Mouse (Mus musculus) megakaryocyte, embryonic 14.5 days (primary cell): ENCODE data around the gene Vnn3. TPM values are rescaled to one million over a fixed set of nuclear protein-coding genes. Genes with fewer than 3 reads are reported as not detected.

Experiments
- H3K27me3 ChIP-seq: replicated peaks from 2 replicates; pipeline ENCODE3; 2012; ENCODE audit warnings: inconsistent platforms
- H3K36me3 ChIP-seq: replicated peaks from 2 replicates; pipeline ENCODE3; 2012; ENCODE audit warnings: low read length, inconsistent platforms, mixed read lengths
- H3K4me1 ChIP-seq: 2 replicates; pipeline ENCODE4 v1.6.1; 2012; ENCODE audit warnings: inconsistent platforms
- H3K4me3 ChIP-seq: replicated peaks from 2 replicates; pipeline ENCODE3; 2012; ENCODE audit warnings: moderate library complexity, mild to moderate bottlenecking, inconsistent platforms
- H3K9me3 ChIP-seq: 2 replicates; pipeline ENCODE4 v1.6.1; 2012; ENCODE audit warnings: inconsistent platforms
- FLI1 ChIP-seq: IDR thresholded peaks from 2 replicates; pipeline ENCODE4 v1.6.1; 2012; ENCODE audit warnings: low read length, inconsistent platforms, mixed read lengths
- GATA1 ChIP-seq: IDR thresholded peaks from 3 replicates; pipeline ENCODE4 v1.6.1; 2012; ENCODE audit warnings: mixed read lengths, low read length, inconsistent platforms, borderline replicate concordance
- polyA plus RNA-seq: library from polyadenylated mRNA; stranded (reverse); fragments of >175 nt; gene quantifications from 2 replicates; pipeline ENCODE4 v1.2.3, GENCODE M21; 2012; ENCODE audit warnings: low replicate concordance; ENCODE audit not compliant: insufficient read depth

The Vnn3 gene
- polyA plus RNA-seq, 1 experiment, result not detected

DNA sequence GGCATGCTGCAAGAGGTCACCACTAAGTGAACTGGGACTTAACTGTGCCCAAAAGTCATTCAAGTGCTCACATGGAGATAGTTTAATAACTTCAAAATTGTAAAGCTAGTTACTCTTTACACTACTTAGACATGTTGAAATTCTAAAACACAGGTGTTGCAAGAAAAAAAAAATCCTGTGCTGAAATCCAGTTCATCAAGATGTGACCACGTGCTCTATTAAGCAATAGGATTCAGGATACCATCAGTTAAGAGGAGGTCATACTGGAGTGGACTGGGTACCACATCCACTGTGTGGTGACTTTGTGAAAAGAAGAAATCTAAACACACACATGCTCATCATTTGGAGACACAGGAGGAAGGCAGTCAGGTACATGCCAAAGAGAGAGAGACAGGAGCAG, 41.7 kb downstream of the Vnn3 start:
- H3K27me3 ChIP-seq, result no peaks in the 10 kb centered on the region
- no peaks in the 10 kb centered on the region for H3K4me1 ChIP-seq
- H3K4me3 ChIP-seq, result no peak overlapping the region
- H3K9me3 ChIP-seq, result peaks cover 21% of the 10 kb centered on the region
- no peak for TF ChIP-seq GATA1
- H3K36me3 ChIP-seq, result no peaks in the 10 kb centered on the region

- Histone ChIP-seq H3K36me3 (no peaks in the 10 kb centered on the region), H3K4me3 (peak within 1 kb of the TSS; percentile 23)
These were observed 43.5 kb downstream of the Vnn3 start, which contains the start of gene Vnn1 for GRCm38 (mm10) chr10:23894601-23895349. TSS of gene Vnn1 (plus strand) at chr10:23894688.

GRCm38 (mm10) chr10:23895376-23895775, 44.1 kb downstream of the Vnn3 start:
- Histone ChIP-seq H3K27me3 (no peaks in the 10 kb centered on the region), H3K4me3 (no peak overlapping the region), H3K36me3 (no peaks in the 10 kb centered on the region), H3K4me1 (no peaks in the 10 kb centered on the region), H3K9me3 (peaks cover 21% of the 10 kb centered on the region)
- TF ChIP-seq FLI1, result no peak
- no peak for TF ChIP-seq GATA1

More at GRCm38 (mm10) chr10:23894601-23895349, 43.5 kb downstream of the Vnn3 start, which contains the start of gene Vnn1:
- H3K9me3 ChIP-seq, result peaks cover 21% of the 10 kb centered on the region
- no peaks in the 10 kb centered on the region for H3K4me1 ChIP-seq
- no peak for TF ChIP-seq GATA1
- H3K27me3 ChIP-seq, result no peaks in the 10 kb centered on the region

GRCm38 (mm10) chr10:23901119-23901518, 49.9 kb downstream of the Vnn3 start:
- TF ChIP-seq GATA1 (no peak), FLI1 (no peak)
- no peak overlapping the region for H3K4me3 ChIP-seq
- H3K27me3 ChIP-seq, result no peaks in the 10 kb centered on the region
- no peaks in the 10 kb centered on the region for H3K36me3 ChIP-seq
- H3K4me1 ChIP-seq, result no peaks in the 10 kb centered on the region
- H3K9me3 ChIP-seq, result 0 out of 2 replicates have a peak, but pooled peaks cover 3% of the 10 kb centered on the region

DNA sequence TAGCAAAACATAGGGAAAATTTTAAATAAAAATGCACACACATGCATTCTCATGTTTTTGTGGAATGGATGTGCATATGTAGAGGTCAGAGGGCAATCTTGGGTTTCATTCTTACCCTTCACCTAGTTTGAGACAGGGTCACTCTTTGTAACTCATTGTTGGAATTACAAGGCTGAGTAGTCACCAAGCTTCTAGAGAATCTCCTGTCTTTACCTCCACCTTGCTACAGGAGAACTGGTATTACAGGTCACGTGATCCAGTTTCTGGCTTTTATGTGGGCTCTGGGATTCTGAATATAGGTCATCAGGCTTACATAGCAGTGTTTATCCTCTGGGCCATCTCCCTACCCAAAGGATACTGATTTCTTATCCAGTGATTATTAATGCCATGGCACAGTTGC, 54.4 kb downstream of the Vnn3 start:
- Histone ChIP-seq H3K4me3 (no peak overlapping the region), H3K27me3 (no peaks in the 10 kb centered on the region), H3K4me1 (no peaks in the 10 kb centered on the region), H3K9me3 (0 out of 2 replicates have a peak, but pooled peaks cover 3% of the 10 kb centered on the region), H3K36me3 (no peaks in the 10 kb centered on the region)
- TF ChIP-seq GATA1, result no peak
- TF ChIP-seq FLI1, result no peak

Other genes with a start within 250 kb of the Vnn3 start
- 210 and 1,237 TPM in 2 replicates for gene Rps12, start 64.2 kb upstream of the Vnn3 start, polyA plus RNA-seq
- gene Slc18b1, start 54.5 kb upstream of the Vnn3 start, polyA plus RNA-seq, result not detected in 2 replicates
- not detected in 2 replicates for gene Vnn1, start 43.2 kb downstream of the Vnn3 start, polyA plus RNA-seq
- not detected in 2 replicates for gene Taar1, start 68.9 kb downstream of the Vnn3 start, polyA plus RNA-seq
- gene Taar2, start 87.1 kb downstream of the Vnn3 start, polyA plus RNA-seq, result not detected in 2 replicates
- not detected in 2 replicates for gene Taar3, start 98.1 kb downstream of the Vnn3 start, polyA plus RNA-seq
- gene Taar4, start 109.0 kb downstream of the Vnn3 start, polyA plus RNA-seq, result not detected in 2 replicates
- gene Taar5, start 119.2 kb downstream of the Vnn3 start, polyA plus RNA-seq, result not detected in 2 replicates
- not detected in 2 replicates for gene Taar6, start 134.2 kb downstream of the Vnn3 start, polyA plus RNA-seq
- gene Taar7a, start 142.0 kb downstream of the Vnn3 start, polyA plus RNA-seq, result not detected in 2 replicates
- gene Taar7b, start 148.5 kb downstream of the Vnn3 start, polyA plus RNA-seq, result not detected in 2 replicates
- not detected in 2 replicates for gene Taar7d, start 175.8 kb downstream of the Vnn3 start, polyA plus RNA-seq
- not detected in 2 replicates for gene Taar7e, start 186.2 kb downstream of the Vnn3 start, polyA plus RNA-seq
- gene Taar7f, start 198.0 kb downstream of the Vnn3 start, polyA plus RNA-seq, result not detected in 2 replicates
- gene Taar8a, start 225.0 kb downstream of the Vnn3 start, polyA plus RNA-seq, result not detected in 2 replicates
- not detected in 2 replicates for gene Taar8b, start 240.8 kb downstream of the Vnn3 start, polyA plus RNA-seq